Mouse (Mus musculus) fibroblast of lung, adult 2 months (primary cell): Measurements from ENCODE around the gene Kank1.

Experiments
- DNase-seq: peaks from one replicate; pipeline ENCODE4 v3.0.0-alpha.2; 2011; ENCODE audit warnings: low read depth

Gene Kank1

DNA sequence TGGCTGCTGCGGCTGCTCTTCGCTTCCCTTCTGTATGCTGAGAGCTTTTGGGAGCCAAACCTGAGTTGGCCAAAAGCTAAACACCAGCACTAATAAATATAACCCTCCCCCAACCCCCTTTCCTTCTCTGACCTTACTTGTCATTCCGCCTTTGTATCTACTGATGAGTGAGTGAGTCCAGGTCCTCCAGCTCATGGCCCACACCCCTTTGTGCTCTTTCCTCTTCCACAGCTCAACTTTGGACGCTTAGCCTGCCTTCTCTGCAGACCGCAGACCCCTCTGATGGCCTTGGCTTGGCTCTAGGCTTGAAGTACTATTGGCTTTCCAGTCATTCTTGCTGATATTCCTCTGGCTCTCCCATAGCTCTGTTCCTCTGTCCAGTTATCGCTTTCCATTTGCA is 16.4 kb downstream of the Kank1 start:
- no peak for DNase-seq

- no peak for DNase-seq
Observed at GRCm38 (mm10) chr19:25253628-25254027, 16.9 kb downstream of the Kank1 start.

DNA sequence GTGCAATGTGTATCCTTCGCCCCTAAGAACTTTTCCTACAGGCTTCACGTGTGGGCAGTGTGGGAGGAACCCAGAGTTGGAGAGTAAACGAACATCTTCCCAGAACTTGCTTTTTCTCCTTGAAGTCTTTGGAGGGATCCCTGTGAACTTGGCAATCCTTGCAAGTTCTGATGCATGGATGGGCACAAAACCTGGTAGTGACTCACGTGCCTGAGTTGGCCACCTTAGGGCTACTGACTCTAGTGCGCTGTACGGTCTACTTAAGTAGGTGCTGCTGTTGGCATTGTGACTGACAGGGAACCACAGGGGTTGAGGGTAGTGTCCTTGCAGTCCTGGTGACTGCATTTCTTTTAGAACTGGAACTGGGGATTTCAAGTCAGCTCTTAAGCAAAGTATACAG is 21.5 kb downstream of the Kank1 start:
- no peak for DNase-seq

DNA sequence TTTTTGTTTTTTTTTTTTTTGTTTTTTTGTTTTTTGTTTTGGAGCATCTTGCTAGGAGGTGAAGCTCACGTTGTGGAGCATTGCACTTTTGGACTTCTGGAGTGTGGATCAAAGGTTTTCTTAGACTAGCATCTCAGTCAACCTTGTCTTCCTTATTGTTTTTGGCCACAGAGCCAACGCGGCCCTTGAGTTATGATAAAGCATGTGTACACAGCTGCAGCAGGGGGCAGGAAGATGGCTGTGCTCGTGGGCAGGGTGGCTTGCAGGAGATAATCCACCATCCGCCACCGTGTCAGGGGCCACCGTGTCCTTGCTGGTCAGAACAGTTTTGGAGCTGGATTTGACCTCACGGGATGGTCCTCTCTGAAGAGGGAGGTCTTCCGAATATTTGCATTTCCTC is 29.4 kb downstream of the Kank1 start:
- DNase-seq: no peak

DNA sequence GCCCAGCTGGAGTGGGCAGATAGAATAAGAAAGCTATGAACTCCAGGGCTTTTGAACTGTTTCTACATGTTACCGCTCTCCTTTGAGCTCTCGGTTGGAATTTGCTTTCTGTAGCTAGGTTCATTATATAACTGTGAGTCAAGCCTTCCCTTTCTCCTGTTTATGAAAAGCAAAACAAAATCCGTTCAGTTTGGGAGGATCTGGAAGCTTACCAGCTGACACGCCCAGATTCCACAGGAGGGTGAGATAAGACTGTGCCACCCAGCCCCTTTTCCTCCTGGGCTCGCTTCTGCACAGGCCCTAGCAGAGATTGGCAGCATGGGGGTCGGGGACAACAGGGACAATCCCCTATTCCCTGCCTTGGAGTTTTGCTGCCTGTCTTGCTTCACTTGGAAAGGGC is 30.5 kb downstream of the Kank1 start:
- DNase-seq: no peak

DNA sequence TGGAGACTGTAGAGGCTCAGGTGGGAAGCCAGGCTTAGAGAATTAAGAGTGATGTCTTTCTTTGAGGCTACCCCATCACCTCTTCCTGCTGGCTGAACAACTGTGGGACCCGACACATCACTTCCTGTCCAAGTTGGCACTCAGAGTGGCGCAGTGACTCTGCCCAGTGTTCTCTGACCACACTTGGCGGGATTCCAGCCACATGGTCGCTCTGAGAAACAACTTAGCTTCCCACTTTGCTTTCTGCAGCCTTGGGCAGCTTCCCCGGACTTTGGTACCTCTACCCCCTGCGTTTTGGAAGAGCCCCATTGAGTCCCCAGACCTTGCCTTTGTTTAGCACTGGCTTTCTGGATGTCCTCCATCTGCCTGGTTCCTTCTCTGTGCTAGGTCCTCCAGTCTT is 31.8 kb downstream of the Kank1 start:
- DNase-seq: no peak

DNA sequence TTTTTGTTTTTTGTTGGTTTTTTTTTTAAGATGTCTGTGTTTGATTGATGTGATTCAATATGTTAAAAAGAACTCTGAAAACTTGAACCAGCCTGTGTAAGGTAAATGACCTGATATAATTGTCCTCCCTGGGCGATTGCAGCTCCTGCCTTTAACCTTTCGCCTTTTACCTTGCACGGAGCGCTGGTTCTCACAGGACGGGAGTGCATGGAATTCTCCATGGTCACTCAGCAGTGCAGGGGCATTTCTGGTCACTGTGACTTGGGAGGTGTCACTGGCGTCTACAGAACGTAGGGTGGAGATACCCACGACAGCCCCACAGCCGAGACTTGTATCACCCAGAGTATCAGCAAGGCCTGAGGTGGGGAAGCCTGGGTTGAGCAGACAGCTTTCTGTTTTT is 34.8 kb downstream of the Kank1 start:
- DNase-seq: no peak

- DNase-seq: no peak
Observed at GRCm38 (mm10) chr19:25273179-25273578, 36.4 kb downstream of the Kank1 start.

DNA sequence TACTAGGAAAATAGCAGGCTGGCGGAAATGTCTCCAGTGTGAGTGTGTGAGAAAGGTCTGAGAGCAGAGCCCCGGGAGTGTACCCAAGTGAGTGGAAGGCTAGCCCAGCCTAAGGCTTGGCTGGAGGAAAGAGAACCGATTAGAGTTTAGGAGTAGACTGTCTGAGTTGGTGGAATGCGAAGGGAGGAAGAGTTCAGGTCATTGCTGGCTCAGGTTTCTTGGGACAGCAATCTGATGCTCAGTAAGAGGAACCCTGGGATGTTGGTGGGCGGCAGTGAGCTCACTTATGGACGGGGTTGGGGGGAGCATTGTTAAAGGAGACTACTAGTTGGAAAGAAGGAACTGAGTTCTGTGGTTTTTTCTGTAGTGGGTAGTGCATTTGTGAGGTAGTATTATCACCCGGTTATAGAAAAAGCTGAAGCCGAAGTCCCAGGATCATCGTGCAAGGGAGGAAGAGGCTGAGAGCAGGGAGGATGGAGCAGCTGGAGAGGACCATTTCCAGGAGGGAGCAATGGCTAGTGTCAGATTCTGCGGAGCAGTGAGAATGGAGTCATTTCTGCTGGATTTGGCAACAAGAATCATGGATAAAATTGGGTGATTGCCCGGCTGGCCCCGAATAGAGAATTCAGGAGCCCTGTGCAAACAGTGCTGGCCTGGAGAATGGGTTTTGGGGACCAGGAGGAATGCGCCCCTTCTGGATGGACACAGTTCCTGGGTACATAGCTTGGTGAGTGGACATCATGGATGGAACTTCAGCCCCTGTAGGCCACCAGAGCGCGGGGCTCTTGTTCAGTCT is 40.0 kb downstream of the Kank1 start:
- DNase-seq: no peak

- no peak for DNase-seq
Observed at GRCm38 (mm10) chr19:25277761-25278160, 41.0 kb downstream of the Kank1 start.

GRCm38 (mm10) chr19:25279603-25280002 is 42.8 kb downstream of the Kank1 start:
- DNase-seq: no peak

DNA sequence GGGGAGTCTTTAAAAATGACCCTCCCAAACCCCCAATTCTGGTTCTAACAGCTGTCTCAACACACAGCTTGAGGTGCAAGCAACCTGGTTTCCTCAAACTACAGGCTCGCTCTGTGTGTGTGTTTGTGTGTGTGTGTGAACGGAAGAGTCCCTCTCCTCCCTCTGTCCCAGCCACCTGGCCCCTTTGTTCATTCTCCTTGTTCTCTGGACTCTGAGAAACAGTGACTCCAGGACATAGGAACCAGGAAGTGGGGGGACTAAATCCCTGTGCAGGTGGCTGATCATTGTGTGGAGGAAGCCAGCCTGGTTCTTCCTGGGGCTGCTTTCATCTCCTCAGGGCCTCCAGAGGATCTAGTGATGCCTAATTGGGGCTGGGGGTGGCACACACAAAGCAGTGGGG is 46.9 kb downstream of the Kank1 start:
- no peak for DNase-seq

- no peak for DNase-seq
Observed at GRCm38 (mm10) chr19:25285756-25286538, 49.2 kb downstream of the Kank1 start.

DNA sequence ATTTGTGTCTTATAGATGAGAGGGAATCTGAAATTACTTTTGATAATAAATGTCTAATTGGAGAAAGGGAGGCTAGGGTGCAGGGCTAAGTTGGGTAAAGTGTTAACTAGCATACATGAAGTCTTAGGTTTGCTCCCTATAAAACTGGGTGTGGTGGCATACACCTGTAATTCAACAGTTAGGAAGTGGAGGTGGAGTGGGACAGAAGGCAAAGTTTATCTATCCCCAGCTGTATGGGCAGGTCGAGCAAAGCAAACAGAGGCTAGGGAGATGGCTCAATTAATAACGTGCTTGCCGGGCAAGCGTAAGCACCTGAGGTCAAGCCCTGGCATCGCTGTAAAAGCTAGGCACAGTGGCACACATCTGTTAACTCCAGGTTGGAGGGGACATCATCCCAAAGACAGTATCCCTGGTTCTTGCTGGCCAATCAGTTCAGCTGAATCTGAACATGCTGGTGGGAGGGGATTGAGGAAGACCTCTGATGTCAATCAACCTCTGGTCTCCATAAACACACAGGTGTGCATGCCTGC is 54.3 kb downstream of the Kank1 start:
- no peak for DNase-seq

DNA sequence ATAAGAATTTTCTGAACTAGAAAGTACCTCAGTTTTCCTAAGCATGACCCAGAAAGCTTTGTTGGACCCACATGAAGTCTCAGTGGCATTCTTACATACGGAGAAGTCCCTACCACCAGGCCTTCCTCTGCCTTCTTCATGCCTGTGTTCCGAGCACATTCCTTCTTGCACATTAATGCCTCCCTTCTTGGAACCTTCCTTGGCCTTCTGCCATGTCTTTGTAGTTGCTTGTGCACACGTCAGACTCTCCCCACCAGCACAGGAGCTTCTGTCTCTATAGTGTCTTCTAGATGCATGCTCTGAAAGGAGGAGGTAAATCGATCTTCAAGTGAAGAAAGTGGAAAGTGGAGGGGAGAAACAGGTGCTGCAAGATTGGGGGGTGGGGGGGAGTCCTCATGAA is 58.4 kb downstream of the Kank1 start:
- no peak for DNase-seq

GRCm38 (mm10) chr19:25297269-25297668 is 60.5 kb downstream of the Kank1 start:
- DNase-seq: no peak

DNA sequence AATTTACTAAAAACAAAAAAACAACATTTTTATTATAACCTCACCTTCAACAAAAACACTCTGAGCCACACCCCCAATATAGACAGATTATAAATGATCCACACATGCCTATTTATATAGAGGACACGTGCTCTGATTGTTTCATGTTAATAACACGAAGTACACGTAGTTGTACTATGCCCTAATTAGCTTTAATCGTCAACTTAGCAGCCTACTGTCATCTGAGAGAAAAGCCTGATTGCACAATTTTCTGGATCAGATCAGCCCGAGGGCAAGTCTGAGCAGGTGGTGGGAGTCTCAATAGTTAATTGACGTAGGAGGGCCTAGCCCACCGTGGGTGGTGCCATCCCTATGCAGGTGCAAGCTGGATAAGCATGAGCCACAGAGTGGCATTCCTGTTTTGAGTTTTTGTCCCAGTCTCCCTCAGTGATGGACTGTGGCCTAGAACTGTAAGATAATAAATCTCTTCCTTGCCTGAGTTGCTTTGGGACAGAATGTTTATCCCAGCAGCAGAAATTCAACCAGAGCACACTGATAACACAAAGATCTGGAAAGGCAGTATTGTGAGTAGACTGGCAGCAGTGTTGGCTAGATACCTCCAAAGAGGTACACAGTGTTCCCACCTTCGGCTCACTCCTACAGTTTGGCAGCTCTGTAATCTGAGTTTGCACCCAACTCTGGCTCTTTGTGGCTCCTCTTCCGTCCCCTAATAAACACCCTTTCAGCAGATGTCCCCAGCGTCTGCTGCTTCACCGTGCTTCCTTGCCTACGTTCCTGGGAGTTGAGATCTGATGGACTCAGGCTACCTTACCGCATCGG is 63.3 kb downstream of the Kank1 start:
- DNase-seq: no peak

GRCm38 (mm10) chr19:25301189-25301588 is 64.4 kb downstream of the Kank1 start:
- DNase-seq: no peak

- DNase-seq: no peak
Observed at GRCm38 (mm10) chr19:25306277-25306676, 69.5 kb downstream of the Kank1 start.

GRCm38 (mm10) chr19:25308156-25308555 is 71.4 kb downstream of the Kank1 start:
- no peak for DNase-seq

- no peak for DNase-seq
Observed at GRCm38 (mm10) chr19:25308763-25309162, 72.0 kb downstream of the Kank1 start.

DNA sequence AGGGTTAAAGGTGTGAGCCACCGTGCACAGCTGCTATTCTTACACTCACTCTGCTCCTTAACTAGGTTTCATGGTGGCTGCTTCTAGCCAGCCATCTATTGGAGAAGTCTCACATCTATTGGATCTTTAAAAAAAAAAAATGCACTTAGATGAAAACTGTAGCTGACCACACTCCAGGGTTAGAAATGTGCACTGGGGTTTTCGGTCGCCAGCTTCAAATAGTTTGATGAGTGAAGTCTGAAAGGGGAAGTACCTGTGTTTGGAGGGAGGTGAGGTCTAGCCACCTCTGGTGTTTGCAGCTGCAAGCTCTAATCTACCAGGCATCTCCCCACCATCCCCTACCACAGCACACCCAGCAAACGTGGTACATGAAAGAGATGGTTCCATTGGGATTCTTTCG is 74.2 kb downstream of the Kank1 start:
- no peak for DNase-seq
